Mouse (Mus musculus) neural tube, embryonic 15.5 days (tissue): ENCODE data around the gene Dnajb12. TPM values are rescaled to one million over a fixed set of nuclear protein-coding genes. Genes with fewer than 3 reads are reported as not detected.

ENCODE experiments used
- ATAC-seq: fragments of 200-750 bp; cut with Nextera tagmentation; 2 replicates; pipeline ENCODE4 v1.8.0; 2017; ENCODE audit warnings: mild to moderate bottlenecking, moderate TSS enrichment, moderate library complexity; ENCODE audit not compliant: low FRiP score
- H3K27ac ChIP-seq: fragments of 300-500 bp; sonication (generic); replicated peaks from 2 replicates; pipeline ENCODE4 v1.5.1; 2015; ENCODE audit warnings: mild to moderate bottlenecking, inconsistent platforms
- H3K27me3 ChIP-seq: fragments of 300-500 bp; sonication (generic); replicated peaks from 2 replicates; pipeline ENCODE4 v1.6.1; 2015; ENCODE audit warnings: inconsistent platforms
- H3K36me3 ChIP-seq: fragments of 300-500 bp; sonication (generic); 2 replicates; pipeline ENCODE4 v1.6.1; 2015; ENCODE audit warnings: inconsistent platforms
- H3K4me1 ChIP-seq: fragments of 300-500 bp; sonication (generic); 2 replicates; pipeline ENCODE4 v1.6.1; 2015; ENCODE audit warnings: inconsistent platforms
- H3K4me2 ChIP-seq: fragments of 300-500 bp; sonication (generic); 2 replicates; pipeline ENCODE4 v1.6.1; 2015; ENCODE audit warnings: inconsistent platforms, mild to moderate bottlenecking, moderate library complexity
- H3K4me3 ChIP-seq: fragments of 300-500 bp; sonication (generic); replicated peaks from 2 replicates; pipeline ENCODE4 v1.5.1; 2015; ENCODE audit warnings: mild to moderate bottlenecking, inconsistent platforms
- H3K9ac ChIP-seq: fragments of 300-500 bp; sonication (generic); replicated peaks from 2 replicates; pipeline ENCODE4 v1.6.1; 2015; ENCODE audit warnings: mild to moderate bottlenecking, inconsistent platforms
- H3K9me3 ChIP-seq: fragments of 300-500 bp; sonication (generic); replicated peaks from 2 replicates; pipeline ENCODE4 v1.6.1; 2016; ENCODE audit warnings: inconsistent platforms
- WGBS: fragments of 180-500 bp; shearing (Covaris S2); methylation state at CpG from one replicate; pipeline ENCODE4 v1.1.7; 2015; ENCODE audit warnings: mixed read lengths; 5-methylcytosine and 5-hydroxymethylcytosine counted together
- polyA plus RNA-seq: library from polyadenylated mRNA; unstranded; fragments of >200 nt; fragmentation: Nextera tagmentation; extraction: Ambion mirVana; gene quantifications from 2 replicates; pipeline ENCODE4 v1.2.1, GENCODE M21; 2015

The Dnajb12 gene
- polyA plus RNA-seq, 1 experiment from 2014 or later: 17.2 TPM

GRCm38 (mm10) chr10:59887432-59887831, 8.1 kb downstream of the Dnajb12 start:
- H3K9me3 ChIP-seq: no peaks in the 10 kb centered on the region
- H3K4me3 ChIP-seq: no peak overlapping the region
- no peaks in the 10 kb centered on the region for H3K27me3 ChIP-seq
- H3K36me3 ChIP-seq: peaks cover 22% of the 10 kb centered on the region
- peaks cover 9% of the 10 kb centered on the region for H3K4me1 ChIP-seq
- no peak overlapping the region for H3K9ac ChIP-seq
- WGBS: 87% methylated on average over 5 of the region's 5 CpGs
- no peak for ATAC-seq
- H3K4me2 ChIP-seq: no peak overlapping the region
- H3K27ac ChIP-seq: no peak overlapping the region

DNA sequence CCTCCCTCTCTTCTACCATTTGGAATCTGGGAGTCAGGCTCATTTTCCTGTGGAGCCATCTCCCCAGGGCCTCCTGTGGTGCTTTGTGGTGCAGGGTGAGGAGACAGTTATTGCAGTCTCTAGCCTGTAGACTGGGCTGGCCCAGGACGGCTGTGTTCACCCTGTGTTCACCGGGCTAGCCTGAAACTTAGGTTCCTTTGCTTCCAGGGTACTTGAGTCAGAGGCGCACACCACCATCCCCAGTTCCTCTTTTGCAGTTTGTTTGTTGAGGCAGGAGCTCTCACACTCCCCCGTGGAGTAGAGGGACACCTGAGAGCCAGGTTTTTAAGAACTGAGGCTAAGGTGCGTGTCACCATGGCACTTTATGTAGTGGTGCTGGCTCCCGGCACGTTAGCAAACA, 10.0 kb downstream of the Dnajb12 start:
- Histone ChIP-seq H3K27ac (no peak overlapping the region), H3K4me3 (no peak overlapping the region), H3K36me3 (peaks cover 19% of the 10 kb centered on the region), H3K9me3 (no peaks in the 10 kb centered on the region), H3K27me3 (no peaks in the 10 kb centered on the region), H3K4me2 (no peak overlapping the region), H3K9ac (no peak overlapping the region), H3K4me1 (peaks cover 8% of the 10 kb centered on the region)
- no peak for ATAC-seq
- WGBS: 86% methylated on average over 7 of the region's 7 CpGs

GRCm38 (mm10) chr10:59889953-59890751, 10.8 kb downstream of the Dnajb12 start:
- 86% methylated on average over 15 of the region's 15 CpGs for WGBS
- Histone ChIP-seq H3K9ac (no peak overlapping the region), H3K4me2 (no peak overlapping the region), H3K4me1 (peaks cover 13% of the 10 kb centered on the region), H3K4me3 (no peak overlapping the region), H3K9me3 (no peaks in the 10 kb centered on the region), H3K36me3 (peaks cover 23% of the 10 kb centered on the region), H3K27ac (no peak overlapping the region), H3K27me3 (no peaks in the 10 kb centered on the region)
- no peak for ATAC-seq

DNA sequence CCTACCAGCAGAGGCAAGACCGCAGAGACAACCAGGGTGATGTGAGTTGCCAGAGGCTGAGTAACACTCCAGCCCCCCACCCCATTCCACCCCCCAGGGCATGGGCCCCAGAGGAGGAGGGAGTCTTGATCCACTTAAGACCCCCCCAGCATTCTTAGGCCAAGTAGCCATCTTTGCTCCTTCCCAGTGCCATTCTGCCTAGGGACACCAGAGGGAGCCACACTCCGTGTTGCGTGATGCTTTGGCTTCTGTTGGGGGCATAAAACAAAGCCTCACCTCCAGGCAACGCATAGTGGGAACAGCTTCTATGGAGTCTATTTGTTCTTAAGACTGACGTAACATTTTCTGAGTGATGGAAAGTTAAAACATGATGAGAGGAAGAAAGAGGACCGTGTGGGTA, 13.6 kb downstream of the Dnajb12 start:
- H3K36me3 ChIP-seq: peaks cover 34% of the 10 kb centered on the region
- peak; percentile 19; the same call in 1 of the 2 replicates for ATAC-seq
- no peak overlapping the region for H3K4me3 ChIP-seq
- no peak overlapping the region for H3K4me2 ChIP-seq
- H3K27me3 ChIP-seq: no peaks in the 10 kb centered on the region
- H3K9ac ChIP-seq: no peak overlapping the region
- no peaks in the 10 kb centered on the region for H3K9me3 ChIP-seq
- H3K27ac ChIP-seq: 0 out of 2 replicates have a peak overlapping the region, but pooled peaks have one; percentile 14
- H3K4me1 ChIP-seq: peaks cover 36% of the 10 kb centered on the region
- 28% methylated on average over 6 of the region's 6 CpGs for WGBS

GRCm38 (mm10) chr10:59894251-59895160, 15.2 kb downstream of the Dnajb12 start:
- no peak for ATAC-seq
- Histone ChIP-seq H3K27me3 (no peaks in the 10 kb centered on the region), H3K4me3 (no peak overlapping the region), H3K27ac (0 out of 2 replicates have a peak overlapping the region, but pooled peaks have one; percentile 1), H3K4me1 (peaks cover 46% of the 10 kb centered on the region), H3K4me2 (no peak overlapping the region), H3K36me3 (peaks cover 34% of the 10 kb centered on the region), H3K9me3 (no peaks in the 10 kb centered on the region), H3K9ac (peak overlapping the region; percentile 17; the same call in 1 of the 2 replicates)
- WGBS: 81% methylated on average over 25 of the region's 25 CpGs

DNA sequence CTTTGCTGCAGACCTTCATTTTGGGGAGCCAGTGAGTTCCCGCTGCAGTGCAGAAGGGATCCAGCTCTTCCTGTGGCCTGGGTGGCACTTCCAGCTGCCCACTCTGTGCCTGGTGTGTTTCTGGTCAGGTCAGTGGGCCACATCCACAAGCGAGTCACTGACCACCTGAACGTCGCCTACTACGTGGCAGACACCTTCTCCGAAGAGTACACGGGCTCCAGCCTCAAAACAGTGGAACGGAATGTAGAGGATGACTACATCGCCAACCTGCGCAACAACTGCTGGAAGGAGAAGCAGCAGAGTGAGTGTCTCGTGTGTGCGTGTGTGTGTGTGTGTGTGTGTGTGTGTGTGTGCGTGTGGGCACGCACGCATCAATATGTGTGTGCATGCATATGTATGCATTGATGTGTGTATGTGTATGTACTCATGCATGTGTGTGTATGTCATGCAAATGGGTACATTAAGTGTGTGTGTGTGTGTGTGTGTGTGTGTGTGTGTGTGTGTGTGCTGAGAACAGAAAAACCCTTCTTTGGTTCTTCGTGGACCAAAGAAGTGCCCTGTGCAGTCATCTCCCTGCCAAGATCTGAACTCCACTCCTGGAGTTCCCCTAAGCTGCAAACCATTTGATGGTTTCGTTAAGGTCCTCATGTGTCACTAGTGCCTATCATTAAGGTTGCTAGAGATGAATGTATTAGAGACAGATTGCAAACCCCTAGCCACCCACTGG, 16.3 kb downstream of the Dnajb12 start:
- ATAC-seq: no peak
- 96% methylated on average over 17 of the region's 17 CpGs for WGBS

GRCm38 (mm10) chr10:59896211-59896610, 16.9 kb downstream of the Dnajb12 start:
- Histone ChIP-seq H3K4me2 (no peak overlapping the region), H3K4me1 (peaks cover 63% of the 10 kb centered on the region), H3K27ac (peak overlapping the region; percentile 96; the same call in 1 of the 2 replicates), H3K9me3 (no peaks in the 10 kb centered on the region), H3K4me3 (no peak overlapping the region), H3K27me3 (no peaks in the 10 kb centered on the region), H3K36me3 (peaks cover 29% of the 10 kb centered on the region), H3K9ac (no peak overlapping the region)
- no peak for ATAC-seq
- 95% methylated on average over 4 of the region's 4 CpGs for WGBS

More for the DNA sequence above, 16.3 kb downstream of the Dnajb12 start:
- H3K9me3 ChIP-seq: no peaks in the 10 kb centered on the region
- H3K4me3 ChIP-seq: no peak overlapping the region
- H3K36me3 ChIP-seq: peaks cover 32% of the 10 kb centered on the region
- H3K27ac ChIP-seq: 0 out of 2 replicates have a peak overlapping the region, but pooled peaks have one; percentile 96
- H3K4me2 ChIP-seq: no peak overlapping the region
- peak overlapping the region; percentile 17; the same call in 1 of the 2 replicates for H3K9ac ChIP-seq
- no peaks in the 10 kb centered on the region for H3K27me3 ChIP-seq
- H3K4me1 ChIP-seq: peaks cover 57% of the 10 kb centered on the region

DNA sequence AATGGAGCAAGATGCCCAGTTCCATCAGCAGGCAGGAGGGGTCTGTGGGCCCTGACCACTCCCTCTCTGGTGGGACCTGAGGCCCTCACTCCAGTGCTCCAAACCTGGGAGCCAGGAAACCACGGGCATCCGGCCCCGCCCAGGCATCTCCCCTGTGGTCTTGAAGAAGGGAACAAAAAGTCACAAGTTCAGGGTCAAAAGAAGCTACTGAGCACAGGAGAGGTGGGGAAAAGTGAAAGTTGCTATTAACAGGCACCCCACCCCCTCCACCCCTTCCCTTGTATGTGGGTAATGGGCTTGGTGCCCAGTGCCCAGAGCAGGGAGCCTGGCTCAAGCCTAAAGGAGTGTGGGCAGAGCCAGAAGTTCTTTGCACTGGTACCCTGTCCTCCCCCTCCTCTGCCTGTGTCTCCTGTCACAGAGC, 17.6 kb downstream of the Dnajb12 start:
- ATAC-seq: peak; percentile 29
- H3K4me2 ChIP-seq: peak overlapping the region; percentile 36
- peaks cover 70% of the 10 kb centered on the region for H3K4me1 ChIP-seq
- H3K27ac ChIP-seq: peak overlapping the region; percentile 96
- no peak overlapping the region for H3K4me3 ChIP-seq
- no peaks in the 10 kb centered on the region for H3K9me3 ChIP-seq
- H3K27me3 ChIP-seq: no peaks in the 10 kb centered on the region
- peaks cover 22% of the 10 kb centered on the region for H3K36me3 ChIP-seq
- 0 out of 2 replicates have a peak overlapping the region, but pooled peaks have one; percentile 23 for H3K9ac ChIP-seq
- WGBS: 49% methylated on average over 3 of the region's 3 CpGs

- no peaks in the 10 kb centered on the region for H3K27me3 ChIP-seq
- peak overlapping the region; percentile 36 for H3K4me2 ChIP-seq
- H3K4me1 ChIP-seq: peaks cover 76% of the 10 kb centered on the region
- peak overlapping the region; percentile 96 for H3K27ac ChIP-seq
- H3K36me3 ChIP-seq: peaks cover 20% of the 10 kb centered on the region
- H3K9me3 ChIP-seq: no peaks in the 10 kb centered on the region
- peak; percentile 35; the same call in 1 of the 2 replicates for ATAC-seq
- WGBS: 12% methylated on average over 5 of the region's 5 CpGs
- H3K4me3 ChIP-seq: no peak overlapping the region
- H3K9ac ChIP-seq: 0 out of 2 replicates have a peak overlapping the region, but pooled peaks have one; percentile 23
Measured at GRCm38 (mm10) chr10:59897511-59897910, 18.2 kb downstream of the Dnajb12 start.

- ATAC-seq: no peak
- Histone ChIP-seq H3K27ac (peak overlapping the region; percentile 96), H3K36me3 (peaks cover 20% of the 10 kb centered on the region), H3K27me3 (no peaks in the 10 kb centered on the region), H3K9ac (no peak overlapping the region), H3K4me2 (no peak overlapping the region), H3K9me3 (no peaks in the 10 kb centered on the region), H3K4me1 (peaks cover 81% of the 10 kb centered on the region), H3K4me3 (no peak overlapping the region)
- WGBS: 42% methylated on average over 9 of the region's 9 CpGs
Measured at GRCm38 (mm10) chr10:59898180-59898778, 18.9 kb downstream of the Dnajb12 start.
